Mouse (Mus musculus) adrenal gland, postnatal 14 days (tissue): ENCODE results near the gene Rpl13a. TPM values are rescaled to one million over a fixed set of nuclear protein-coding genes. Genes with fewer than 3 reads are reported as not detected.
"Not testable (repeated sequence)": the region's sequence is repeated elsewhere in the genome, so short reads cannot be mapped to it uniquely, and the experiment has no call there.

Experiments used
- DNase-seq: peaks from one replicate; pipeline ENCODE4 v3.0.0; 2021; ENCODE audit warnings: mixed read lengths
- long read RNA-seq, 2 experiments: library from polyadenylated mRNA; stranded (forward); transcript quantifications; one replicate each; pipeline ENCODE4 v2.0.0; 2021
- total RNA-seq: library from RNA; stranded (reverse); gene quantifications from 2 replicates; pipeline ENCODE4 v1.2.3, GENCODE M21; 2021

Rpl13a gene
- 1,693 and 2,079 TPM in 2 replicates for total RNA-seq
- long read RNA-seq, experiment 1, transcript Rpl13a-213 (4 exons, 464 nt) = minor isoform, 5 of 663 reads
- long read RNA-seq, experiment 1, transcript Rpl13a-203 (8 exons, 734 nt) = minor isoform, 15 of 663 reads
- long read RNA-seq, experiment 1, transcript Rpl13a-201 (8 exons, 1,047 nt) = major isoform, 627 of 663 reads
- long read RNA-seq, experiment 1, partial matches to known transcripts = 6 of 663 reads
- long read RNA-seq, experiment 1, other reads (novel, unspliced or antisense) = 5 of 663 reads
- long read RNA-seq, experiment 2, transcript Rpl13a-201 (8 exons, 1,047 nt) = major isoform, 555 of 615 reads
- long read RNA-seq, experiment 2, transcript Rpl13a-203 (8 exons, 734 nt) = minor isoform, 14 of 615 reads
- long read RNA-seq, experiment 2, partial matches to known transcripts = 28 of 615 reads
- long read RNA-seq, experiment 2, other reads (novel, unspliced or antisense) = 11 of 615 reads

- DNase-seq = peak; percentile 98
Observed at GRCm38 (mm10) chr7:45128624-45129246, at the start of gene Rpl13a. Gene Rpl13a (minus strand): TSS chr7:45128761.

GRCm38 (mm10) chr7:45176356-45176755 lies 47.8 kb upstream of the Rpl13a start:
- no peak for DNase-seq

GRCm38 (mm10) chr7:45175929-45176328 lies 47.4 kb upstream of the Rpl13a start:
- DNase-seq = no peak

GRCm38 (mm10) chr7:45175398-45175797 lies 46.8 kb upstream of the Rpl13a start:
- DNase-seq = no peak

- DNase-seq = no peak
Observed at GRCm38 (mm10) chr7:45174567-45175280, 46.2 kb upstream of the Rpl13a start.

- not testable (repeated sequence) for DNase-seq
Observed at GRCm38 (mm10) chr7:45173772-45174171, 45.2 kb upstream of the Rpl13a start.

- peak; percentile 38 for DNase-seq
Observed at GRCm38 (mm10) chr7:45172974-45173373, 44.4 kb upstream of the Rpl13a start.

GRCm38 (mm10) chr7:45169495-45169894 lies 40.9 kb upstream of the Rpl13a start:
- no peak for DNase-seq

GRCm38 (mm10) chr7:45168656-45169055 lies 40.1 kb upstream of the Rpl13a start:
- no peak for DNase-seq

- DNase-seq = no peak
Observed at GRCm38 (mm10) chr7:45167761-45168445, 39.3 kb upstream of the Rpl13a start.

- no peak for DNase-seq
Observed at GRCm38 (mm10) chr7:45166950-45167401, 38.4 kb upstream of the Rpl13a start.

- no peak for DNase-seq
Observed at GRCm38 (mm10) chr7:45165701-45166100, 37.1 kb upstream of the Rpl13a start.

GRCm38 (mm10) chr7:45164833-45165232 lies 36.3 kb upstream of the Rpl13a start:
- no peak for DNase-seq

- peak; percentile 57 for DNase-seq
Observed at GRCm38 (mm10) chr7:45163735-45164490, 35.4 kb upstream of the Rpl13a start, which contains the start of gene Slc17a7. Gene Slc17a7 (plus strand): TSS chr7:45163949.

- DNase-seq = no peak
Observed at GRCm38 (mm10) chr7:45162996-45163615, 34.5 kb upstream of the Rpl13a start.

GRCm38 (mm10) chr7:45162551-45162950 lies 34.0 kb upstream of the Rpl13a start:
- no peak for DNase-seq

- DNase-seq = peak; percentile 90
Observed at GRCm38 (mm10) chr7:45161612-45162473, 33.3 kb upstream of the Rpl13a start.

GRCm38 (mm10) chr7:45160866-45161265 lies 32.3 kb upstream of the Rpl13a start:
- no peak for DNase-seq

- no peak for DNase-seq
Observed at GRCm38 (mm10) chr7:45160316-45160800, 31.8 kb upstream of the Rpl13a start.

GRCm38 (mm10) chr7:45158991-45159390 lies 30.4 kb upstream of the Rpl13a start:
- DNase-seq = no peak
